Comparison of ENCODE assay signal across 10 mouse cellular contexts in the genomic region with DNA sequence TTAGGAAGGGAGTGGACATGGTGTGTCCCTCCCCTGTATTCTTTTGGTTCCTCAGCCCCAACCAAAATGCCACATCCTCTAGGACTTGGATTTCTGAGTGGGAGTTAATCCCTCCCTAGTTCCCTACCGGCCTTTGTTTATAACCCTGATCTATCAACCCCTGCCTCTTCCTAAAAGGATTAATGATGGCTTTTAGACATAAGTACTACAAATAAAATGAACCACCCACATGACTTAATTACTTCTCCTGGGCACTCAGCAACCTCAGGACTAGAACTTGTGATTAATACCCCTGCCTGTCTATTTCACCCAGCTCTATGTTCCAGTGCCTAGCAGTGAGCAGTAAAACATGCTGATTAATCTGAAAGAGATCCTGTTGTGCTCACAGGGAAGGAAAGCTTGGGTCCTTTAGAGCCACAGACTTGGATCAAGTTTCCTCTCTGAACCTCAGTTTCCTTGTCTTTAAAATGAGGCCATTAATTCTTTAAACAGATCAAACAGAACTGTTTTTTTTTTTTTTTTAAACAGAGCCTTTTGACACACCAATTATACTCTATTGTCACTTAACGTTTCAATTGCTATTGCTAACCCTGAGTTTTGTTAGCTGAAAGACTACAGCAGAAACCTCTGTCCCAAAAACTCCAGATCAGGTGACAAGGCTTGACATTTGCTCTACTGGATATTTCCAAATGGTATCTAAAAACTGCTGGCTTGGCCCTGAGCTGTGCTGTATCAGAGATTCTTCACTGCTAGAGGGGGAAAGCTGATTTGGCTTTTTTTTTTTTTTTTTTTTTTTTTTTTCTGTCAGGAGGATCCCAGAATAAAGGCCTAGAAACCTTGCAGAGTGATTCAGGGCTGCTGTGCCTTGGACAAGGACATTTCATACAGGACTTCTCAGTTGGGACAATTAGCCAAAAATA. TPM values are rescaled to one million over a fixed set of nuclear protein-coding genes. Genes with fewer than 3 reads are reported as not detected.
A peak's percentile ranks its signal among the peaks of the same experiment; 100 is the strongest.
DNase-seq lines count a peak whose midpoint lies in the region; ATAC-seq and TF ChIP-seq lines count a peak whose summit lies in the region.
"Had no signal": no experiment of that assay in that cellular context is flagged by ENCODE, and none has a peak within 500 bp of the region (broad histone marks: within the 10 kb centered on the region; RNA-seq: fewer than 3 reads in every experiment).

No protein-coding gene starts in this region.

- WGBS in forebrain, embryonic 13.5 days: 4% methylated on average over 2 of the region's 2 CpGs
- 10% methylated on average over 2 of the region's 2 CpGs for WGBS in forebrain, postnatal 0 days
- 6% methylated on average over 2 of the region's 2 CpGs for WGBS in midbrain, embryonic 14.5 days

- H3K4me1 ChIP-seq in forebrain, embryonic 13.5 days: peaks cover 33% of the 10 kb centered on the region
- peaks cover 13% of the 10 kb centered on the region for H3K4me1 ChIP-seq in forebrain, postnatal 0 days (ENCODE audit: insufficient read depth)
- H3K4me1 ChIP-seq in ES-E14 (ENCODE audit: control insufficient read depth in 2 of 2, insufficient read depth in 2 of 2, low read length in 2 of 2, poor library complexity in 1 of 2): no peaks in the 10 kb centered on the region; a peak in 1 of 4 replicates
- H3K4me1 ChIP-seq in midbrain, embryonic 14.5 days (ENCODE audit: control insufficient read depth, insufficient read depth, low read length): peaks cover 29% of the 10 kb centered on the region

- DNase-seq in forebrain, postnatal 0 days: no peak
- DNase-seq in ES-E14 (ENCODE audit: low read depth, low spot score): no peak
- peak; percentile 41 for DNase-seq in embryo, embryonic 9.5 days (ENCODE audit: extremely low spot score)
- DNase-seq in midbrain, embryonic 14.5 days: peak; percentile 12
- no peak for DNase-seq in thymus, postnatal 0 days (ENCODE audit: low spot score)
- DNase-seq in thymus, postnatal 4 days: no peak
- DNase-seq: cerebellum, postnatal 10 days; layer of hippocampus, adult 9-11 months had no signal

- no peaks in the 10 kb centered on the region for H3K9me3 ChIP-seq in forebrain, embryonic 13.5 days (replicated peaks)
- no peaks in the 10 kb centered on the region for H3K9me3 ChIP-seq in forebrain, postnatal 0 days (ENCODE audit: low read length)
- H3K9me3 ChIP-seq in ES-E14 (ENCODE audit: control insufficient read depth, insufficient read depth, low read depth, low read length): no peaks in the 10 kb centered on the region
- H3K9me3 ChIP-seq in midbrain, embryonic 14.5 days (ENCODE audit: control insufficient read depth, low read length): no peaks in the 10 kb centered on the region

- H3K4me2 ChIP-seq in forebrain, embryonic 13.5 days: no peak overlapping the region
- H3K4me2 ChIP-seq in forebrain, postnatal 0 days (ENCODE audit: low read depth): no peak overlapping the region
- peak overlapping the region; percentile 5; the same call in 1 of the 2 replicates for H3K4me2 ChIP-seq in midbrain, embryonic 14.5 days (ENCODE audit: low read length)

- TF ChIP-seq CTCF in forebrain, postnatal 0 days (IDR thresholded peaks at IDR 0.05; ENCODE audit: low read depth): no peak

- no peak overlapping the region for H3K4me3 ChIP-seq in forebrain, embryonic 13.5 days
- H3K4me3 ChIP-seq in forebrain, postnatal 0 days (ENCODE audit: low read depth, low read length): no peak overlapping the region
- H3K4me3 ChIP-seq in ES-E14 (ENCODE audit: insufficient read depth in 1 of 2, low read depth in 1 of 2, low read length in 2 of 2, poor library complexity in 1 of 2, severe bottlenecking in 1 of 2): no peak overlapping the region
- H3K4me3 ChIP-seq in midbrain, embryonic 14.5 days (replicated peaks; ENCODE audit: low read depth, low read length): no peak overlapping the region

- in situ Hi-C loops in ES-E14 (cut with MboI; ENCODE audit: low sequenced_read_pairs in 2 of 2, unreplicated experiment in 2 of 2): no loop called here

- H3K9ac ChIP-seq in forebrain, embryonic 13.5 days: no peak overlapping the region
- H3K9ac ChIP-seq in forebrain, postnatal 0 days: no peak overlapping the region
- no peak overlapping the region for H3K9ac ChIP-seq in ES-E14 (ENCODE audit: insufficient read depth, low read depth, low read length, poor library complexity, severe bottlenecking)
- H3K9ac ChIP-seq in midbrain, embryonic 14.5 days (replicated peaks; ENCODE audit: low read length): no peak overlapping the region

- ATAC-seq in forebrain, embryonic 13.5 days: no peak
- ATAC-seq in forebrain, postnatal 0 days: no peak
- ATAC-seq in midbrain, embryonic 14.5 days (ENCODE audit: low FRiP score, low TSS enrichment): no peak
- ATAC-seq in granulocyte monocyte progenitor cell, adult 5-6 weeks (replicated peaks; ENCODE audit: poor library complexity, severe bottlenecking): no peak

- peak overlapping the region; percentile 33 for H3K27ac ChIP-seq in forebrain, embryonic 13.5 days
- no peak overlapping the region for H3K27ac ChIP-seq in forebrain, postnatal 0 days (ENCODE audit: low read depth, low read length)
- no peak overlapping the region for H3K27ac ChIP-seq in ES-E14 (ENCODE audit: insufficient read depth, low read depth, low read length, poor library complexity, severe bottlenecking)
- H3K27ac ChIP-seq in midbrain, embryonic 14.5 days (replicated peaks; ENCODE audit: low read depth, low read length): no peak overlapping the region

- H3K36me3 ChIP-seq in forebrain, embryonic 13.5 days (ENCODE audit: poor library complexity, severe bottlenecking): no peaks in the 10 kb centered on the region
- H3K36me3 ChIP-seq in forebrain, postnatal 0 days (ENCODE audit: insufficient read depth): no peaks in the 10 kb centered on the region
- H3K36me3 ChIP-seq in ES-E14 (ENCODE audit: control insufficient read depth, insufficient read depth, low read length, poor library complexity, severe bottlenecking): no peaks in the 10 kb centered on the region
- no peaks in the 10 kb centered on the region for H3K36me3 ChIP-seq in midbrain, embryonic 14.5 days (ENCODE audit: control insufficient read depth, insufficient read depth, low read length)

- no peaks in the 10 kb centered on the region; the same call in 1 of the 2 replicates for H3K27me3 ChIP-seq in forebrain, embryonic 13.5 days
- H3K27me3 ChIP-seq in forebrain, postnatal 0 days (ENCODE audit: insufficient read depth, low read length): no peaks in the 10 kb centered on the region
- H3K27me3 ChIP-seq in midbrain, embryonic 14.5 days (ENCODE audit: control insufficient read depth, insufficient read depth, low read length): no peaks in the 10 kb centered on the region

TF ChIP-seq in ES-E14, 5 proteins besides CTCF, POLR2A, EP300 and RAD21:
- no peak for TF ChIP-seq CHD2 (IDR thresholded peaks at IDR 0.05; ENCODE audit: low read depth, low read length)
- no peak for TF ChIP-seq ZC3H11A (IDR thresholded peaks at IDR 0.05; ENCODE audit: borderline replicate concordance, low read depth, low read length)
- TF ChIP-seq MAFK (IDR thresholded peaks at IDR 0.05; ENCODE audit: insufficient read depth, low read depth, low read length): no peak
- 0 out of 2 replicates have a peak, but pooled peaks have one; percentile 69 for TF ChIP-seq ZNF384 (IDR thresholded peaks at IDR 0.05; ENCODE audit: low read depth, low read length)
- TF ChIP-seq HCFC1 (IDR thresholded peaks at IDR 0.05; ENCODE audit: borderline replicate concordance, insufficient read depth, low read length): no peak

RNA-seq across cellular contexts. Expression of a gene that starts 2.1 kb away (rescaled TPM):
- polyA plus RNA-seq in forebrain, embryonic 13.5 days (2015; fragmentation: Nextera tagmentation; extraction: Ambion mirVana): 28.2 and 29.0 TPM in 2 replicates
- 60.3 and 64.9 TPM in 2 replicates for total RNA-seq in forebrain, postnatal 0 days (2014; rRNA removed)
- 28.8 and 35.4 TPM in 2 replicates for polyA plus RNA-seq in forebrain, postnatal 0 days (2015; fragmentation: Nextera tagmentation; extraction: Ambion mirVana)
- 1.7 and 2.2 TPM in 2 replicates for total RNA-seq in ES-E14 (2012; rRNA removed)
- 40.2 and 42.8 TPM in 2 replicates for polyA plus RNA-seq in midbrain, embryonic 14.5 days (2014; fragmentation: Nextera tagmentation; extraction: Ambion mirVana)
- 6.4 and 7.2 TPM in 2 replicates for polyA plus RNA-seq in thymus, postnatal 0 days (2015; fragmentation: Nextera tagmentation; extraction: Ambion mirVana)
- total RNA-seq in granulocyte monocyte progenitor cell, adult 5-6 weeks (2014; fragmentation: Nextera tagmentation): 9.6 and 14.1 TPM in 2 replicates
- total RNA-seq in granulocyte monocyte progenitor cell, adult 5-6 weeks (2017): 11.6 and 12.5 TPM in 2 replicates

Comparison
In these comparisons a context has a peak if more than half of its experiments do, and no peak if none do; other contexts are left out.
1. DNase-seq: peak in embryo, embryonic 9.5 days (single experiment) and midbrain, embryonic 14.5 days (single experiment); none in forebrain, postnatal 0 days (single experiment), ES-E14 (single experiment), thymus, postnatal 0 days (single experiment) and thymus, postnatal 4 days (single experiment).